Mouse (Mus musculus) heart, postnatal 0 days (tissue): ENCODE measurements around the gene Msto1.

Experiments
- CTCF ChIP-seq: IDR thresholded peaks from 2 replicates; pipeline ENCODE4 v1.5.1; 2016; ENCODE audit warnings: antibody characterized with exemption, control low read depth, low read depth
- EP300 ChIP-seq: IDR thresholded peaks from 2 replicates; pipeline ENCODE4 v1.6.1; 2016; ENCODE audit warnings: antibody characterized with exemption, low read depth

DNA sequence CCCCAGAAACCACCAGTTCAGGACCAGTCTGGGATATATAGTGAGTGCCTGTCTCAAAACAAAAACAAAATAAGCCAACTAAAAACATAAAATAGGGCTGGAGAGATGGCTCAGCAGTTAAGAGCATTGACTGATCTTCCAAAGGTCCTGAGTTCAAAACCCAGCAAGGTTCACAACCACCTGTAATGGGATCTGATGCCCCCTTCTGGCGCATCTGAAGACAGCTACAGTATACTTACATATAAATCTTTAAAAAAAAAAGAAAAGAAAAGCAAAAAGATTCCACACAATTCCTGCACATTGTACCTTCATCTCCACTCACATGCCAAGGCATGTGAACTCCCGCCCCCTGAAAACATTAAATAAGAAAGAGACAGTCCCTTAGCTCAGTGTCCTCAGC lies 11.9 kb upstream of the Msto1 start:
- TF ChIP-seq CTCF (no peak), EP300 (no peak)
